Mouse (Mus musculus): Measurements from ENCODE around the gene Sytl1. TPM values are rescaled to one million over a fixed set of nuclear protein-coding genes. Genes with fewer than 3 reads are reported as not detected.

The Sytl1 gene
- polyA plus RNA-seq, 1 experiment from 2014 or later: 0.78 TPM

GRCm38 (mm10) chr4:133211751-133212561, 51.0 kb downstream of the Sytl1 start, which contains the start of the genes Cd164l2 and Gpr3:
TSS of gene Cd164l2 (plus strand) at chr4:133212131.
TSS of gene Gpr3 (minus strand) at chr4:133212536.
- Histone ChIP-seq H3K4me3 (peak within 1 kb of the TSS; percentile 77), H3K4me1 (peaks cover 26% of the 10 kb centered on the region), H3K4me2 (peak within 1 kb of the TSS; percentile 99), H3K27me3 (replicated peaks) (peaks cover 67% of the 10 kb centered on the region), H3K36me3 (no peaks in the 10 kb centered on the region), H3K27ac (replicated peaks) (no peak within 1 kb of the TSS), H3K9ac (peak within 1 kb of the TSS; percentile 84), H3K9me3 (no peaks in the 10 kb centered on the region)
- peak; percentile 27; the same call in 1 of the 2 replicates for ATAC-seq (ENCODE audit: extremely low read depth, insufficient number of reproducible peaks, low FRiP score, low TSS enrichment)
- 2% methylated on average over 51 of the region's 52 CpGs for WGBS

GRCm38 (mm10) chr4:133210788-133211390, 52.0 kb downstream of the Sytl1 start:
- no peaks in the 10 kb centered on the region for H3K9me3 ChIP-seq
- ATAC-seq (ENCODE audit: extremely low read depth, insufficient number of reproducible peaks, low FRiP score, low TSS enrichment): no peak
- peaks cover 67% of the 10 kb centered on the region for H3K27me3 ChIP-seq (replicated peaks)
- H3K4me3 ChIP-seq: no peak overlapping the region
- H3K27ac ChIP-seq (replicated peaks): no peak overlapping the region
- WGBS: 89% methylated on average over 19 of the region's 19 CpGs
- H3K9ac ChIP-seq: no peak overlapping the region
- H3K4me1 ChIP-seq: peaks cover 26% of the 10 kb centered on the region
- no peak overlapping the region for H3K4me2 ChIP-seq
- no peaks in the 10 kb centered on the region for H3K36me3 ChIP-seq

- Histone ChIP-seq H3K4me2 (no peak overlapping the region), H3K9me3 (no peaks in the 10 kb centered on the region), H3K9ac (no peak overlapping the region), H3K36me3 (no peaks in the 10 kb centered on the region), H3K27me3 (replicated peaks) (peaks cover 63% of the 10 kb centered on the region), H3K4me3 (no peak overlapping the region), H3K4me1 (peaks cover 26% of the 10 kb centered on the region), H3K27ac (replicated peaks) (no peak overlapping the region)
- no peak for ATAC-seq (ENCODE audit: extremely low read depth, insufficient number of reproducible peaks, low FRiP score, low TSS enrichment)
- WGBS: 89% methylated on average over 24 of the region's 24 CpGs
Measured at GRCm38 (mm10) chr4:133210023-133210787, 52.7 kb downstream of the Sytl1 start.

- Histone ChIP-seq H3K36me3 (no peaks in the 10 kb centered on the region), H3K27ac (replicated peaks) (no peak overlapping the region), H3K9ac (peak overlapping the region; percentile 37; the same call in 1 of the 2 replicates), H3K9me3 (no peaks in the 10 kb centered on the region), H3K4me3 (no peak overlapping the region), H3K4me1 (peaks cover 35% of the 10 kb centered on the region), H3K27me3 (replicated peaks) (peaks cover 56% of the 10 kb centered on the region), H3K4me2 (no peak overlapping the region)
- WGBS: 5% methylated on average over 11 of the region's 11 CpGs
- ATAC-seq (ENCODE audit: extremely low read depth, insufficient number of reproducible peaks, low FRiP score, low TSS enrichment): no peak
Measured at GRCm38 (mm10) chr4:133209366-133209765, 53.5 kb downstream of the Sytl1 start.

GRCm38 (mm10) chr4:133204379-133204778, 58.5 kb downstream of the Sytl1 start:
- peak overlapping the region; percentile 28 for H3K4me2 ChIP-seq
- peaks cover 48% of the 10 kb centered on the region for H3K4me1 ChIP-seq
- H3K27me3 ChIP-seq (replicated peaks): peaks cover 13% of the 10 kb centered on the region
- H3K27ac ChIP-seq (replicated peaks): peak overlapping the region; percentile 72
- no peaks in the 10 kb centered on the region for H3K9me3 ChIP-seq
- H3K36me3 ChIP-seq: no peaks in the 10 kb centered on the region
- WGBS: 20% methylated on average over 7 of the region's 7 CpGs
- peak overlapping the region; percentile 73 for H3K9ac ChIP-seq
- ATAC-seq (ENCODE audit: extremely low read depth, insufficient number of reproducible peaks, low FRiP score, low TSS enrichment): no peak
- no peak overlapping the region for H3K4me3 ChIP-seq

GRCm38 (mm10) chr4:133203591-133203990, 59.3 kb downstream of the Sytl1 start:
- no peak overlapping the region for H3K27ac ChIP-seq (replicated peaks)

More at GRCm38 (mm10) chr4:133203591-133203990, 59.3 kb downstream of the Sytl1 start:
- Histone ChIP-seq H3K4me3 (no peak overlapping the region), H3K36me3 (no peaks in the 10 kb centered on the region), H3K4me2 (no peak overlapping the region), H3K9me3 (no peaks in the 10 kb centered on the region), H3K9ac (no peak overlapping the region), H3K4me1 (peaks cover 53% of the 10 kb centered on the region), H3K27me3 (replicated peaks) (peaks cover 6% of the 10 kb centered on the region; the same call in 1 of the 2 replicates)
- WGBS: 61% methylated on average over 3 of the region's 3 CpGs
- ATAC-seq (ENCODE audit: extremely low read depth, insufficient number of reproducible peaks, low FRiP score, low TSS enrichment): no peak

Other genes with a start within 250 kb of the Sytl1 start
- 64.6 and 72.7 TPM in 2 replicates for gene Wasf2, start 132.6 kb downstream of the Sytl1 start, polyA plus RNA-seq (2015; fragmentation: Nextera tagmentation; extraction: Ambion mirVana)
- 0.56 and 0.57 TPM in 2 replicates for gene Cd164l2, start 51.0 kb downstream of the Sytl1 start, polyA plus RNA-seq (2015; fragmentation: Nextera tagmentation; extraction: Ambion mirVana)
- gene Gpr3, start 50.6 kb downstream of the Sytl1 start, polyA plus RNA-seq (2015; fragmentation: Nextera tagmentation; extraction: Ambion mirVana): 0.14 and 0.28 TPM in 2 replicates
- gene Map3k6, start 22.3 kb downstream of the Sytl1 start, polyA plus RNA-seq (2015; fragmentation: Nextera tagmentation; extraction: Ambion mirVana): 2.3 and 2.6 TPM in 2 replicates
- 57.1 and 60.2 TPM in 2 replicates for gene Tmem222, start 14.7 kb upstream of the Sytl1 start, polyA plus RNA-seq (2015; fragmentation: Nextera tagmentation; extraction: Ambion mirVana)
- 11.3 and 11.9 TPM in 2 replicates for gene Wdtc1, start 90.4 kb upstream of the Sytl1 start, polyA plus RNA-seq (2015; fragmentation: Nextera tagmentation; extraction: Ambion mirVana)
- 6.1 and 6.3 TPM in 2 replicates for gene Slc9a1, start 106.6 kb upstream of the Sytl1 start, polyA plus RNA-seq (2015; fragmentation: Nextera tagmentation; extraction: Ambion mirVana)
- 0.36 and 0.69 TPM in 2 replicates for gene Tent5b, start 217.0 kb upstream of the Sytl1 start, polyA plus RNA-seq (2015; fragmentation: Nextera tagmentation; extraction: Ambion mirVana)
- 0.76 and 0.78 TPM in 2 replicates for gene Trnp1, start 235.4 kb upstream of the Sytl1 start, polyA plus RNA-seq (2015; fragmentation: Nextera tagmentation; extraction: Ambion mirVana)